Mouse (Mus musculus): ENCODE measurements around the gene Atf6.

The Atf6 gene

GRCm38 (mm10) chr1:170764798-170765197 lies 102.8 kb downstream of the Atf6 start:
- no peak for DNase-seq

- DNase-seq: no peak
Measured at GRCm38 (mm10) chr1:170761634-170762033, 105.9 kb downstream of the Atf6 start.

GRCm38 (mm10) chr1:170753597-170753996 lies 114.0 kb downstream of the Atf6 start:
- no peak for DNase-seq

- DNase-seq: peak; percentile 58
Measured at GRCm38 (mm10) chr1:170751797-170752196, 115.8 kb downstream of the Atf6 start.

GRCm38 (mm10) chr1:170746523-170746922 lies 121.0 kb downstream of the Atf6 start:
- no peak for DNase-seq

- no peak for DNase-seq
Measured at GRCm38 (mm10) chr1:170741497-170742246, 125.9 kb downstream of the Atf6 start.

GRCm38 (mm10) chr1:170734866-170735265 lies 132.7 kb downstream of the Atf6 start:
- no peak for DNase-seq

- DNase-seq: no peak
Measured at GRCm38 (mm10) chr1:170732596-170732890, 135.0 kb downstream of the Atf6 start.

- DNase-seq: peak; percentile 67
Measured at GRCm38 (mm10) chr1:170731865-170732595, 135.5 kb downstream of the Atf6 start.

GRCm38 (mm10) chr1:170729267-170729962 lies 138.2 kb downstream of the Atf6 start:
- DNase-seq: no peak

- DNase-seq: no peak
Measured at GRCm38 (mm10) chr1:170728524-170728923, 139.0 kb downstream of the Atf6 start.

GRCm38 (mm10) chr1:170721560-170721959 lies 146.0 kb downstream of the Atf6 start:
- peak; percentile 39 for DNase-seq

GRCm38 (mm10) chr1:170718133-170718810 lies 149.3 kb downstream of the Atf6 start:
- no peak for DNase-seq

- DNase-seq: no peak
Measured at GRCm38 (mm10) chr1:170717241-170717828, 150.2 kb downstream of the Atf6 start.

GRCm38 (mm10) chr1:170711731-170712130 lies 155.8 kb downstream of the Atf6 start:
- no peak for DNase-seq

GRCm38 (mm10) chr1:170709969-170710368 lies 157.6 kb downstream of the Atf6 start:
- no peak for DNase-seq

- DNase-seq: no peak
Measured at GRCm38 (mm10) chr1:170709481-170709880, 158.1 kb downstream of the Atf6 start.

GRCm38 (mm10) chr1:170709034-170709433 lies 158.5 kb downstream of the Atf6 start:
- no peak for DNase-seq

- no peak for DNase-seq
Measured at GRCm38 (mm10) chr1:170706046-170706445, 161.5 kb downstream of the Atf6 start.

- no peak for DNase-seq
Measured at GRCm38 (mm10) chr1:170704911-170705594, 162.5 kb downstream of the Atf6 start.

- DNase-seq: no peak
Measured at GRCm38 (mm10) chr1:170704103-170704502, 163.5 kb downstream of the Atf6 start.

- DNase-seq: no peak
Measured at GRCm38 (mm10) chr1:170702958-170703357, 164.6 kb downstream of the Atf6 start.

All from right cerebral cortex, adult 18-20 months (tissue).